In genomic region chr4:135273307-135273682, GRCm38 (mm10) we compare ENCODE assay signal across 8 mouse cellular contexts. TPM values are rescaled to one million over a fixed set of nuclear protein-coding genes. Genes with fewer than 3 reads are reported as not detected.
DNase-seq lines count a peak whose midpoint lies in the region; ATAC-seq lines count a peak whose summit lies in the region.

No protein-coding gene starts in this region.

- DNase-seq in urinary bladder, postnatal 14 days (ENCODE audit: low spot score) = peak; percentile 34
- no peak for DNase-seq in urinary bladder, postnatal 4 days (ENCODE audit: low spot score in 2 of 2)
- DNase-seq in hindbrain, embryonic 10.5 days (ENCODE audit: low spot score) = peak; percentile 30
- no peak for DNase-seq in adrenal gland, adult 2 months
- DNase-seq in frontal cortex, adult 2 months (ENCODE audit: extremely low spot score in 1 of 2, low spot score in 1 of 2) = no peak
- DNase-seq in c-Kit-positive CD71-positive TER-119-positive erythroid progenitor cells, embryonic 14.5 days (ENCODE audit: low spot score) = no peak

- peak overlapping the region; percentile 99 for H3K27ac ChIP-seq in hindbrain, embryonic 10.5 days
- peak overlapping the region; percentile 17; the same call in 1 of the 2 replicates for H3K27ac ChIP-seq in limb, embryonic 12.5 days
- H3K27ac ChIP-seq in midbrain, embryonic 15.5 days = no peak overlapping the region

- H3K4me1 ChIP-seq in hindbrain, embryonic 10.5 days (replicated peaks) = peaks cover 45% of the 10 kb centered on the region
- H3K4me1 ChIP-seq in limb, embryonic 12.5 days (replicated peaks) = peaks cover 29% of the 10 kb centered on the region
- peaks cover 32% of the 10 kb centered on the region for H3K4me1 ChIP-seq in midbrain, embryonic 15.5 days

- peak overlapping the region; percentile 19; the same call in 1 of the 2 replicates for H3K9ac ChIP-seq in limb, embryonic 12.5 days (replicated peaks)
- H3K9ac ChIP-seq in midbrain, embryonic 15.5 days = no peak overlapping the region

- WGBS in hindbrain, embryonic 10.5 days = 2% methylated on average over 17 of the region's 17 CpGs
- WGBS in limb, embryonic 12.5 days = under 1% methylated on average over 17 of the region's 17 CpGs
- WGBS in midbrain, embryonic 15.5 days = 4% methylated on average over 17 of the region's 17 CpGs

- peak overlapping the region; percentile 96 for H3K4me3 ChIP-seq in hindbrain, embryonic 10.5 days
- H3K4me3 ChIP-seq in limb, embryonic 12.5 days (replicated peaks) = peak overlapping the region; percentile 91
- H3K4me3 ChIP-seq in midbrain, embryonic 15.5 days = peak overlapping the region; percentile 85

- no peaks in the 10 kb centered on the region for H3K9me3 ChIP-seq in hindbrain, embryonic 10.5 days
- no peaks in the 10 kb centered on the region for H3K9me3 ChIP-seq in limb, embryonic 12.5 days
- no peaks in the 10 kb centered on the region for H3K9me3 ChIP-seq in midbrain, embryonic 15.5 days

- H3K36me3 ChIP-seq in hindbrain, embryonic 10.5 days = peaks cover 20% of the 10 kb centered on the region
- peaks cover 5% of the 10 kb centered on the region; the same call in 1 of the 2 replicates for H3K36me3 ChIP-seq in limb, embryonic 12.5 days
- no peaks in the 10 kb centered on the region for H3K36me3 ChIP-seq in midbrain, embryonic 15.5 days (replicated peaks)

- peak overlapping the region; percentile 64 for H3K4me2 ChIP-seq in limb, embryonic 12.5 days
- H3K4me2 ChIP-seq in midbrain, embryonic 15.5 days = peak overlapping the region; percentile 76

- no peak for ATAC-seq in limb, embryonic 12.5 days (ENCODE audit: insufficient number of reproducible peaks, insufficient read depth, low FRiP score, low TSS enrichment, low read depth)
- no peak for ATAC-seq in midbrain, embryonic 15.5 days (replicated peaks)

- H3K27me3 ChIP-seq in hindbrain, embryonic 10.5 days (ENCODE audit: insufficient read depth, poor library complexity, severe bottlenecking) = peaks cover 25% of the 10 kb centered on the region
- peaks cover 19% of the 10 kb centered on the region; the same call in 1 of the 2 replicates for H3K27me3 ChIP-seq in limb, embryonic 12.5 days
- peaks cover 4% of the 10 kb centered on the region; the same call in 1 of the 2 replicates for H3K27me3 ChIP-seq in midbrain, embryonic 15.5 days (replicated peaks)

RNA-seq across cellular contexts. Expression of gene Clic4, which starts 0.7 kb away (rescaled TPM):
- polyA plus RNA-seq in hindbrain, embryonic 10.5 days (2016; fragmentation: Nextera tagmentation; extraction: Ambion mirVana) = 184 and 220 TPM in 2 replicates
- polyA plus RNA-seq in limb, embryonic 12.5 days (2016; fragmentation: Nextera tagmentation; extraction: Ambion mirVana) = 191 and 199 TPM in 2 replicates
- 63.8 and 69.5 TPM in 2 replicates for polyA plus RNA-seq in midbrain, embryonic 15.5 days (2015; fragmentation: Nextera tagmentation; extraction: Ambion mirVana)
- total RNA-seq in adrenal gland, adult 2 months (2021) = 100 to 1,000 TPM in 1 of 2 experiments, 10 to 100 TPM in 1; 80.4 to 120 TPM
- polyA plus RNA-seq in adrenal gland, adult 2 months (2012; rRNA removed) = 42.2 and 42.7 TPM in 2 replicates
- 67.3 and 73.5 TPM in 2 replicates for polyA plus RNA-seq in frontal cortex, adult 2 months (2012; rRNA removed)

Comparison
In these comparisons a context has a peak if more than half of its experiments do, and no peak if none do; other contexts are left out.
1. DNase-seq: peak in urinary bladder, postnatal 14 days (single experiment) and hindbrain, embryonic 10.5 days (single experiment); none in urinary bladder, postnatal 4 days (0 of 2), adrenal gland, adult 2 months (single experiment), frontal cortex, adult 2 months (0 of 2) and c-Kit-positive CD71-positive TER-119-positive erythroid progenitor cells, embryonic 14.5 days (single experiment).
2. Peak in every context shown above with its lines, with median percentiles within 50 percentile points of each other: H3K4me3 ChIP-seq.